Mouse (Mus musculus) T-helper 2 cell (primary cell): ENCODE measurements around the gene Ghr.

Experiments used
- in situ Hi-C: fragments of 300-600 bp; cut with MboI, MseI; formaldehyde crosslinking; loops from one replicate; pipeline ENCODE4 v1.15.1; 2025; ENCODE audit warnings: high pct_unique_total_duplicates

Gene Ghr

GRCm38 (mm10) chr15:3297615-3298014, 285.7 kb downstream of the Ghr start:
- in situ Hi-C loops = loop anchor here (10.0 kb wide), 1 partner anchor 93 kb away; no protein-coding TSS in a partner anchor

GRCm38 (mm10) chr15:3295986-3296385, 287.3 kb downstream of the Ghr start:
- in situ Hi-C loops = loop anchor here (10.0 kb wide), 1 partner anchor 91 kb away; no protein-coding TSS in a partner anchor

- in situ Hi-C loops = loop anchor here (10.0 kb wide), 1 partner anchor 89 kb away; no protein-coding TSS in a partner anchor
Observed at GRCm38 (mm10) chr15:3293477-3293876, 289.8 kb downstream of the Ghr start.

GRCm38 (mm10) chr15:3290435-3290834, 292.9 kb downstream of the Ghr start:
- in situ Hi-C loops = loop anchor here (10.0 kb wide), 1 partner anchor 86 kb away; no protein-coding TSS in a partner anchor

DNA sequence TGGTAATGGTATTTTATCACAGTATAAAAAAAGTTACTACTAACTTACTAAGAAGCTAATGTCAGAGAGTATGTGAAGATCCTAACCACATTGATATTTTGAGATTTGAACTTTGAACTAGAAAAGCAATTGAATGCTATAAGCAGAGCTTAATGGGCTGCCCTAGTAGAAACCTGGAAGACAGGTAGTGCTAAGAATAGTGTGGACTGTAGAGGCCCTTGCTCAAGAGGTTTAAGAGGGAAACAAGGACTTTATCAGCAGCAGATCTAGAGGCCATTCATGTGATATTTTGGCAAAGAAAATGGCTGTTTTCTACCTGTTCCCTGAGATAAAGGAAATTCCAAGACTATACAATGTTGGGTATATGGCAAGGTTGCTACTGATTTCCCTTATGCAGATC, 297.3 kb downstream of the Ghr start:
- in situ Hi-C loops = no loop called here

DNA sequence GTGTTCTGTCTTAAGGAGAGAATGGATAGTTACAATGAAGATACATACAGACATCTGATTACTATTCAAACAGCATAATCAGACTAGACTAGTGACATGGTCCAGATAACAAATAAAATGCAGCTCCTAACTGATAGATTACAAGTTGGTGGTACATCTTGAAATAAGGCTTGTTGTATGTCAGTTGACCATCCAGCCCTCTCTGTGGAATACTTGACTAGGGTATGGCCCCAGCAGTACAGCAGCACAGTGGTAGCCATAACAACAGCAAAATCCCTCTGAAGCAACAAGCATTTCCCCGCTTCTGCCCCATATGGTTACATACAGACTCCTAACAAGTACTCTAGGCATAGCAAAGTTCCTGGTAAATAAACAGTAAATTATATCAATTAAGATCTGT, 301.6 kb downstream of the Ghr start:
- in situ Hi-C loops = no loop called here

GRCm38 (mm10) chr15:3281216-3281615, 302.1 kb downstream of the Ghr start:
- in situ Hi-C loops = no loop called here

- in situ Hi-C loops = no loop called here
Observed at GRCm38 (mm10) chr15:3279242-3279641, 304.1 kb downstream of the Ghr start.

GRCm38 (mm10) chr15:3277391-3277790, 305.9 kb downstream of the Ghr start:
- in situ Hi-C loops = no loop called here

DNA sequence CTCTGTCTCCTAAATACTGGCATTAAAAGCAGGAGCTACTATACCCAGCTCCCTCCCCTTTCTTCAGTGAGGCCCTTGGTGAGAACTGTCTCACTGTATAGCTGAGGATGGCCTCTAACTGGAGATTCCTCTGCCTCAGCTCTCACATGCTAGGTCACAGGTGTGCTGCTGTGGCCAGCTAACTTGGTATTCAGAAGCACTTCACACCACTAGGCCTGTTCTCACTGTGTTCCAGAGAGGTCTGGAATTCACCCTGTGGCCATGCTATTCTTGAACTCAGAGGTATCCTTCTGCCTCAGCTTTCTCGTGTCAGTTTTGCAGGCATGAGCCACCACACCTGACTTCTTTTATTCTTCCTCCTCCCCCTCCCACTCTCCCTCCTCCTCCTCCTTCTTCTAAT, 310.1 kb downstream of the Ghr start:
- in situ Hi-C loops = no loop called here

DNA sequence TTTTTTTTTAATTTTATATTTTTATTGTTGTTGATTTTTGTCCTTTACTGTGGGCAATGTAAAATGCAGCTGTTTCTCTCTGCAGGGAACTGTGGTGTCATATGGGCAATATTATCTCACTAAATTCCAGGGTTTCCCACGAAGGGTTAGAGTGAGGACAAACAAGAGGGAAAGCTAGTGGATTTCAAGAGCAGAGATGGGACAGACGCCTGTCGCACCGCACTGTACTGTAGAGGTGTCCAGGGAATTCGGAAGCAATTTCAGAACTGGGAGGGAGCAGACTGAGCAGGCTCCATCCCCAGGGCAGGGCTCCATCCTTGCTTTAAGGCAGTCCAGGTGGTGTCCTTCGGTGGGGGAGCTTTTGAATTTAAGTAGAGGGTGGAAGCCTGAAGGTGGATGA, 312.1 kb downstream of the Ghr start:
- in situ Hi-C loops = no loop called here

GRCm38 (mm10) chr15:3270646-3271077, 312.6 kb downstream of the Ghr start:
- in situ Hi-C loops = no loop called here

GRCm38 (mm10) chr15:3269996-3270645, 313.2 kb downstream of the Ghr start:
- in situ Hi-C loops = no loop called here

GRCm38 (mm10) chr15:3269496-3269895, 313.8 kb downstream of the Ghr start:
- in situ Hi-C loops = no loop called here

DNA sequence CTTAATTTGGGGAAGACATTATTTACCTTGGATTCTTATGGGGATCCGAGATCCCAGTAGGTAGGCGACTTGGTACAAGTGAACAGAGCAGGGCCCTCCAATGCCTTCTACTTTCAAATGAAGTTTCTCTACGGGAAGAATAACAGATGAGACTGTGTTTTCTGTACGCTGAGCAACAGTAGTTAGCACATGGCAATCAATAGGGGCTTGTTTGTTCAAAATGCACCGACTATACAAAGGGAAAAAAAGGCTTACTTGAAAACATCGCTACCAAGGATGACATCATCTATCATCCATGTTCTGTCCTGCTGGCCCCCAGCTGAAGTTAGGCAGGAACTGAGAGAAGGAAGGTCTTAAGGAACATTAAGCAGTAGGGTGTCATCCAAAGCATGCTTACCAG, 315.0 kb downstream of the Ghr start, which contains the start of gene Selenop:
Gene Selenop, plus strand, starts transcription at position 301 of the 400 bp plus-strand sequence.
- in situ Hi-C loops = no loop called here
